Mouse (Mus musculus): ENCODE measurements around the gene Evi5. TPM values are rescaled to one million over a fixed set of nuclear protein-coding genes. Genes with fewer than 3 reads are reported as not detected.

The Evi5 gene
- polyA plus RNA-seq, 1 experiment from 2014 or later: 50.2 TPM

GRCm38 (mm10) chr5:107909668-107910067 is 34.8 kb upstream of the Evi5 start:
- Histone ChIP-seq H3K4me1 (ENCODE audit: control insufficient read depth in 2 of 2, insufficient read depth in 2 of 2, low read length in 2 of 2) (no peaks in the 10 kb centered on the region), H3K27me3 (ENCODE audit: control insufficient read depth, insufficient read depth, low read length) (no peaks in the 10 kb centered on the region), H3K9ac (ENCODE audit: low read length) (no peak overlapping the region), H3K9me3 (ENCODE audit: control insufficient read depth, low read length) (no peaks in the 10 kb centered on the region), H3K4me2 (ENCODE audit: low read length) (no peak overlapping the region), H3K4me3 (ENCODE audit: control insufficient read depth in 1 of 2, insufficient read depth in 1 of 2, low read depth in 1 of 2, low read length in 2 of 2) (no peak overlapping the region), H3K27ac (replicated peaks in 1 of 2; ENCODE audit: control insufficient read depth in 1 of 2, insufficient read depth in 1 of 2, low read depth in 2 of 2, low read length in 2 of 2) (no peak overlapping the region), H3K36me3 (ENCODE audit: control insufficient read depth, insufficient read depth, low read length) (peaks cover 56% of the 10 kb centered on the region)
- 85% methylated on average over 3 of the region's 3 CpGs for WGBS
- no peak for ATAC-seq (ENCODE audit: insufficient number of reproducible peaks, insufficient read depth, low FRiP score, low read depth)

DNA sequence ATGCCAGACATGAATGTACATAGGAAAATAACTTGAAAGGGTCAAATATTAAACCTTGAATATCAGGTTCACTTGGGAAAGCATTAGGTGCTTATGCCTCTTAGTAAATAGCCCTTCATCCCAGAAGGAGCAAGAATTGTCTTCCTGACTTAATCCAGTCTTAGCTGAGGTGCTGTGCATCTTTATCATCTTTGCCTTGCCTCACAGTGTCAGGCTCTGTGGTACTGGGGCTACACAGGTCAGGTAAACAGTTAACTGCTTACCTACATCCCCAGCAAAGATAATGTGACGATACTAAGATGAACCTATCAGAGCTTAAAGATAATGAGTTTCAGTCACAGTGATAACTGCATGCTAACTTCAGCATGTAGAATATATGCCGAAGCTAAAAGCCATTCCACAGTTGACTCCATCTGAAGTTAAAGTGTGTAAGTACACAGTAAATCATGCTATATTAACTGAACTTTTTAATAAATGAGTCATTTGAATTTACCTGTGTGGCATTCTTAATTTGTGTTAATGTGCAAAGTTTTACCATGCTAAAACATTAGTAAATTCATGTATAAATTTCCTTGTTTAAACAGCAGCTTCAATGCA is 33.7 kb upstream of the Evi5 start:
- Histone ChIP-seq H3K27me3 (ENCODE audit: control insufficient read depth, insufficient read depth, low read length) (no peaks in the 10 kb centered on the region), H3K9me3 (ENCODE audit: control insufficient read depth, low read length) (no peaks in the 10 kb centered on the region), H3K4me3 (ENCODE audit: control insufficient read depth in 1 of 2, insufficient read depth in 1 of 2, low read depth in 1 of 2, low read length in 2 of 2) (no peak overlapping the region), H3K4me2 (ENCODE audit: low read length) (no peak overlapping the region), H3K36me3 (ENCODE audit: control insufficient read depth, insufficient read depth, low read length) (peaks cover 67% of the 10 kb centered on the region), H3K9ac (ENCODE audit: low read length) (no peak overlapping the region), H3K27ac (replicated peaks in 1 of 2; ENCODE audit: control insufficient read depth in 1 of 2, insufficient read depth in 1 of 2, low read depth in 2 of 2, low read length in 2 of 2) (no peak overlapping the region), H3K4me1 (ENCODE audit: control insufficient read depth in 2 of 2, insufficient read depth in 2 of 2, low read length in 2 of 2) (no peaks in the 10 kb centered on the region)
- no peak for ATAC-seq (ENCODE audit: insufficient number of reproducible peaks, insufficient read depth, low FRiP score, low read depth)
- 60% methylated on average over 2 of the region's 2 CpGs for WGBS

GRCm38 (mm10) chr5:107904325-107904724 is 29.4 kb upstream of the Evi5 start:
- peaks cover 76% of the 10 kb centered on the region for H3K36me3 ChIP-seq (ENCODE audit: control insufficient read depth, insufficient read depth, low read length)
- no peak overlapping the region for H3K4me3 ChIP-seq (ENCODE audit: control insufficient read depth in 1 of 2, insufficient read depth in 1 of 2, low read depth in 1 of 2, low read length in 2 of 2)
- 68% methylated on average over 3 of the region's 3 CpGs for WGBS
- no peaks in the 10 kb centered on the region for H3K27me3 ChIP-seq (ENCODE audit: control insufficient read depth, insufficient read depth, low read length)
- peaks cover 0 to 10% of the 10 kb centered on the region in 2 experiments; a peak in 1 of 4 replicates for H3K4me1 ChIP-seq (ENCODE audit: control insufficient read depth in 2 of 2, insufficient read depth in 2 of 2, low read length in 2 of 2)
- H3K9ac ChIP-seq (ENCODE audit: low read length): no peak overlapping the region
- no peak for ATAC-seq (ENCODE audit: insufficient number of reproducible peaks, insufficient read depth, low FRiP score, low read depth)
- no peaks in the 10 kb centered on the region for H3K9me3 ChIP-seq (ENCODE audit: control insufficient read depth, low read length)
- H3K4me2 ChIP-seq (ENCODE audit: low read length): no peak overlapping the region
- H3K27ac ChIP-seq (replicated peaks in 1 of 2; ENCODE audit: control insufficient read depth in 1 of 2, insufficient read depth in 1 of 2, low read depth in 2 of 2, low read length in 2 of 2): no peak overlapping the region

DNA sequence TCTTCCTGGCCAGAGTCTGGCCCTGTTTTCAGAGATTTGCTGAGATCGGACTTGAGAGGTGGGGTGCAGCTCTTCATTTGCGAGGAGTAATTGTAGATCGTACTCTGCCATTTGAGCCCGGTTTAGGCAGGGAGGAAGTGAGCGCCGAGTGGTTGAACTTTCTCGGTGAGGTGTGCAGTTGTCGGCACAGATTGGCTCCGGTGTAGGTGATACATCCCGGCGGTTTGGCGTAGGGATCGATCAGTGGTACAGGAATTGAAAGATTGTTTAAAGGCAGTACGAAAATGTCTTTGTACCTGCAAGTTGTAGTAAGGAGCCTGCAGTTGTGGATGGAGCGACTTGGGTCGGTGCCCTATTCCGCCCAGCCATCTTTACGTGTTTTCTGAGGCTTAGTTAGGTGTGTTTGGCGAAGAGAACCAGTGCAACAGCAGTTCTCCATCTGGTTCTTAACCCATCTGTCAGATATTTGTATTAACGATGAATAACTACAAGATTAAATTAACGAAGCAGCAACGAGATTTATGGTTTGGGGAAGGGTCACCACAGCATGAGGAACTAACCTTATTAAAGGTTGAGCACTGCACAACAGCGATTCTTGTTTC is 26.2 kb upstream of the Evi5 start:
- H3K36me3 ChIP-seq (ENCODE audit: control insufficient read depth, insufficient read depth, low read length): peaks cover 44% of the 10 kb centered on the region
- peaks cover 0 to 10% of the 10 kb centered on the region in 2 experiments; a peak in 1 of 4 replicates for H3K4me1 ChIP-seq (ENCODE audit: control insufficient read depth in 2 of 2, insufficient read depth in 2 of 2, low read length in 2 of 2)
- peak overlapping the region; percentile 76 to 93 for H3K4me3 ChIP-seq (ENCODE audit: control insufficient read depth in 1 of 2, insufficient read depth in 1 of 2, low read depth in 1 of 2, low read length in 2 of 2)
- peak overlapping the region; percentile 9 to 83; a peak in 3 of 4 replicates for H3K27ac ChIP-seq (replicated peaks in 1 of 2; ENCODE audit: control insufficient read depth in 1 of 2, insufficient read depth in 1 of 2, low read depth in 2 of 2, low read length in 2 of 2)
- no peaks in the 10 kb centered on the region for H3K27me3 ChIP-seq (ENCODE audit: control insufficient read depth, insufficient read depth, low read length)
- WGBS: under 1% methylated on average over 23 of the region's 23 CpGs
- H3K9me3 ChIP-seq (ENCODE audit: control insufficient read depth, low read length): no peaks in the 10 kb centered on the region
- no peak for ATAC-seq (ENCODE audit: insufficient number of reproducible peaks, insufficient read depth, low FRiP score, low read depth)
- peak overlapping the region; percentile 90 for H3K4me2 ChIP-seq (ENCODE audit: low read length)
- H3K9ac ChIP-seq (ENCODE audit: low read length): peak overlapping the region; percentile 98

- peak within 1 kb of the TSS; percentile 9 to 83 for H3K27ac ChIP-seq (replicated peaks in 1 of 2; ENCODE audit: control insufficient read depth in 1 of 2, insufficient read depth in 1 of 2, low read depth in 2 of 2, low read length in 2 of 2)
- H3K9ac ChIP-seq (ENCODE audit: low read length): peak within 1 kb of the TSS; percentile 98
- WGBS: 4% methylated on average over 61 of the region's 66 CpGs
- H3K4me1 ChIP-seq (ENCODE audit: control insufficient read depth in 2 of 2, insufficient read depth in 2 of 2, low read length in 2 of 2): peaks cover 0 to 10% of the 10 kb centered on the region in 2 experiments; a peak in 1 of 4 replicates
- H3K9me3 ChIP-seq (ENCODE audit: control insufficient read depth, low read length): no peaks in the 10 kb centered on the region
- peaks cover 37% of the 10 kb centered on the region for H3K36me3 ChIP-seq (ENCODE audit: control insufficient read depth, insufficient read depth, low read length)
- peak within 1 kb of the TSS; percentile 76 to 93 for H3K4me3 ChIP-seq (ENCODE audit: control insufficient read depth in 1 of 2, insufficient read depth in 1 of 2, low read depth in 1 of 2, low read length in 2 of 2)
- peak within 1 kb of the TSS; percentile 90 for H3K4me2 ChIP-seq (ENCODE audit: low read length)
- H3K27me3 ChIP-seq (ENCODE audit: control insufficient read depth, insufficient read depth, low read length): no peaks in the 10 kb centered on the region
- peak; percentile 94 for ATAC-seq (ENCODE audit: insufficient number of reproducible peaks, insufficient read depth, low FRiP score, low read depth)
These were observed 25.5 kb upstream of the Evi5 start, which contains the start of gene Rpl5 for GRCm38 (mm10) chr5:107900206-107901013. Gene Rpl5 (plus strand): TSS chr5:107900502.

- ATAC-seq (ENCODE audit: insufficient number of reproducible peaks, insufficient read depth, low FRiP score, low read depth): no peak
- WGBS: 61% methylated on average over 1 of the region's 1 CpGs
- Histone ChIP-seq H3K4me1 (ENCODE audit: control insufficient read depth in 2 of 2, insufficient read depth in 2 of 2, low read length in 2 of 2) (no peaks in the 10 kb centered on the region), H3K4me3 (ENCODE audit: control insufficient read depth in 1 of 2, insufficient read depth in 1 of 2, low read depth in 1 of 2, low read length in 2 of 2) (no peak overlapping the region), H3K36me3 (ENCODE audit: control insufficient read depth, insufficient read depth, low read length) (no peaks in the 10 kb centered on the region), H3K27me3 (ENCODE audit: control insufficient read depth, insufficient read depth, low read length) (no peaks in the 10 kb centered on the region), H3K9me3 (ENCODE audit: control insufficient read depth, low read length) (no peaks in the 10 kb centered on the region), H3K4me2 (ENCODE audit: low read length) (no peak overlapping the region), H3K27ac (replicated peaks in 1 of 2; ENCODE audit: control insufficient read depth in 1 of 2, insufficient read depth in 1 of 2, low read depth in 2 of 2, low read length in 2 of 2) (no peak overlapping the region), H3K9ac (ENCODE audit: low read length) (no peak overlapping the region)
These were observed 21.4 kb upstream of the Evi5 start for GRCm38 (mm10) chr5:107896265-107896664.

- H3K27ac ChIP-seq (replicated peaks in 1 of 2; ENCODE audit: control insufficient read depth in 1 of 2, insufficient read depth in 1 of 2, low read depth in 2 of 2, low read length in 2 of 2): no peak overlapping the region
- no peak for ATAC-seq (ENCODE audit: insufficient number of reproducible peaks, insufficient read depth, low FRiP score, low read depth)
- no peaks in the 10 kb centered on the region for H3K36me3 ChIP-seq (ENCODE audit: control insufficient read depth, insufficient read depth, low read length)
- no peak overlapping the region for H3K4me3 ChIP-seq (ENCODE audit: control insufficient read depth in 1 of 2, insufficient read depth in 1 of 2, low read depth in 1 of 2, low read length in 2 of 2)
- no peak overlapping the region for H3K4me2 ChIP-seq (ENCODE audit: low read length)
- no peaks in the 10 kb centered on the region for H3K27me3 ChIP-seq (ENCODE audit: control insufficient read depth, insufficient read depth, low read length)
- peaks cover 5 to 9% of the 10 kb centered on the region in 2 experiments; a peak in 3 of 4 replicates for H3K4me1 ChIP-seq (ENCODE audit: control insufficient read depth in 2 of 2, insufficient read depth in 2 of 2, low read length in 2 of 2)
- no peaks in the 10 kb centered on the region for H3K9me3 ChIP-seq (ENCODE audit: control insufficient read depth, low read length)
- no peak overlapping the region for H3K9ac ChIP-seq (ENCODE audit: low read length)
- WGBS: 67% methylated on average over 7 of the region's 7 CpGs
These were observed 19.8 kb upstream of the Evi5 start for GRCm38 (mm10) chr5:107894676-107895075.

Measured in heart, embryonic 14.5 days (tissue).